Mouse (Mus musculus) embryonic facial prominence, embryonic 15.5 days (tissue): ENCODE measurements around the gene Abca1. TPM values are rescaled to one million over a fixed set of nuclear protein-coding genes. Genes with fewer than 3 reads are reported as not detected.

Experiments used
- ATAC-seq: fragments of 200-750 bp; cut with Nextera tagmentation; 2 replicates; pipeline ENCODE4 v1.8.0; 2017; ENCODE audit warnings: low read depth, moderate TSS enrichment; ENCODE audit not compliant: insufficient number of reproducible peaks, low FRiP score, low TSS enrichment
- H3K27ac ChIP-seq: fragments of 300-500 bp; sonication (generic); replicated peaks from 2 replicates; pipeline ENCODE4 v1.5.1; 2015; ENCODE audit warnings: mild to moderate bottlenecking, inconsistent platforms
- H3K27me3 ChIP-seq: fragments of 300-500 bp; sonication (generic); 2 replicates; pipeline ENCODE4 v1.6.1; 2015; ENCODE audit warnings: inconsistent platforms
- H3K36me3 ChIP-seq: fragments of 300-500 bp; sonication (generic); 2 replicates; pipeline ENCODE4 v1.6.1; 2015; ENCODE audit warnings: mild to moderate bottlenecking, inconsistent platforms
- H3K4me1 ChIP-seq: fragments of 300-500 bp; sonication (generic); 2 replicates; pipeline ENCODE4 v1.6.1; 2015; ENCODE audit warnings: inconsistent platforms
- H3K4me2 ChIP-seq: fragments of 300-500 bp; sonication (generic); replicated peaks from 2 replicates; pipeline ENCODE4 v1.6.1; 2015; ENCODE audit warnings: mild to moderate bottlenecking, inconsistent platforms
- H3K4me3 ChIP-seq: fragments of 300-500 bp; sonication (generic); replicated peaks from 2 replicates; pipeline ENCODE4 v1.5.1; 2015; ENCODE audit warnings: mild to moderate bottlenecking, inconsistent platforms
- H3K9ac ChIP-seq: fragments of 300-500 bp; sonication (generic); 2 replicates; pipeline ENCODE4 v1.6.1; 2015; ENCODE audit warnings: inconsistent platforms
- H3K9me3 ChIP-seq: fragments of 300-500 bp; sonication (generic); replicated peaks from 2 replicates; pipeline ENCODE4 v1.6.1; 2016; ENCODE audit warnings: inconsistent platforms
- WGBS: fragments of 180-500 bp; shearing (Covaris S2); methylation state at CpG from one replicate; pipeline ENCODE4 v1.1.7; 2015; 5-methylcytosine and 5-hydroxymethylcytosine counted together
- polyA plus RNA-seq: library from polyadenylated mRNA; unstranded; fragments of >200 nt; fragmentation: Nextera tagmentation; extraction: Ambion mirVana; gene quantifications from 2 replicates; pipeline ENCODE4 v1.2.1, GENCODE M21; 2015

Abca1 gene
- polyA plus RNA-seq, 1 experiment from 2014 or later, result 8.2 TPM

DNA sequence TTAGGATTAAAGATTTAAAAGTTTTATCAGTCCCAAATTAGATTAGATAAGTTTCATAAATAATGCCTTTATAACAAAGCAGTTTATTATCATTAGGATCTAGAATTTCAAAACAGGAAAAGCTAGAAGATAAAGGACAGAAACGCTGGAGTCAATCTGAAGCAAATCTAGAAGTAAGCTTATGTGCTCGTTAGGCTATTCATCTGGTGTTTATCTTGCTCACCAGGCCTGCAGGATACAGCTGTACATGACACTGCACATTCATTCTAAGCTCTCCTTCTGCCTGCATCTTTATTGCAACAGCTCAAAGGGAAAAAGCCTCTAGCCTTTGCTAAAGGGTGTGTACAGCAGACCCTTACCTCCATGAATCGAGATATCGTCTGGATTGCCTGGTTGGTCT lies 74.1 kb downstream of the Abca1 start:
- Histone ChIP-seq H3K27me3 (no peaks in the 10 kb centered on the region), H3K4me1 (no peaks in the 10 kb centered on the region), H3K9ac (no peak overlapping the region), H3K36me3 (peaks cover 57% of the 10 kb centered on the region), H3K4me3 (no peak overlapping the region), H3K27ac (no peak overlapping the region), H3K9me3 (no peaks in the 10 kb centered on the region), H3K4me2 (no peak overlapping the region)
- ATAC-seq, result no peak
- 60% methylated on average over 4 of the region's 4 CpGs for WGBS

- Histone ChIP-seq H3K9me3 (no peaks in the 10 kb centered on the region), H3K27me3 (no peaks in the 10 kb centered on the region), H3K27ac (no peak overlapping the region), H3K4me1 (no peaks in the 10 kb centered on the region), H3K9ac (no peak overlapping the region), H3K4me2 (no peak overlapping the region), H3K4me3 (no peak overlapping the region), H3K36me3 (peaks cover 69% of the 10 kb centered on the region)
- WGBS, result 91% methylated on average over 2 of the region's 2 CpGs
- ATAC-seq, result no peak
Measured at GRCm38 (mm10) chr4:53083071-53083470, 76.6 kb downstream of the Abca1 start.

GRCm38 (mm10) chr4:53082451-53082850 lies 77.2 kb downstream of the Abca1 start:
- H3K36me3 ChIP-seq, result peaks cover 75% of the 10 kb centered on the region
- no peak overlapping the region for H3K4me2 ChIP-seq
- ATAC-seq, result no peak
- 86% methylated on average over 7 of the region's 7 CpGs for WGBS
- H3K27me3 ChIP-seq, result no peaks in the 10 kb centered on the region
- H3K4me3 ChIP-seq, result no peak overlapping the region
- H3K27ac ChIP-seq, result no peak overlapping the region
- H3K9ac ChIP-seq, result no peak overlapping the region
- no peaks in the 10 kb centered on the region for H3K4me1 ChIP-seq
- no peaks in the 10 kb centered on the region for H3K9me3 ChIP-seq

- Histone ChIP-seq H3K9me3 (no peaks in the 10 kb centered on the region), H3K36me3 (peaks cover 80% of the 10 kb centered on the region), H3K27me3 (no peaks in the 10 kb centered on the region), H3K27ac (no peak overlapping the region), H3K4me3 (no peak overlapping the region), H3K4me1 (no peaks in the 10 kb centered on the region), H3K4me2 (no peak overlapping the region), H3K9ac (no peak overlapping the region)
- 90% methylated on average over 11 of the region's 11 CpGs for WGBS
- ATAC-seq, result no peak
Measured at GRCm38 (mm10) chr4:53081851-53082250, 77.8 kb downstream of the Abca1 start.

DNA sequence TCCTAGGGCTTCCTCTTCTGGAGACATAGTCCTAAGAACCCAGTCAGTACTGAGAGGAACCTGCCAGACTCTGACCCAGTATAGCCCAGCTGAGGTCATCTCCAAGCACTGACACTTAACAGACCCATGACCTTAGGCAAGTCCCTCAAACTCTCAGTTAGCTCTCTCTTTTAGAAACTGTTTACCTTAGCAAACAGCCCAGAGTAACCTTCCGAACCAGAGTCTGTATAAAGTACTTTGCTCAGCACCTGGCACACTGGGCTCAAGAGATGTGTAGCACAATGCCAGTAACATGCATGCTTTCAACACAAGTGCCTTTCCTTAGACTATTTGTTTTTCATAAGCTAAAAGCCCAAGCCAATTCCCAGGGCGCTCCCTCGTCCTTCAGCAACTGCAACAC lies 79.4 kb downstream of the Abca1 start:
- WGBS, result 88% methylated on average over 3 of the region's 3 CpGs
- Histone ChIP-seq H3K4me3 (no peak overlapping the region), H3K9ac (no peak overlapping the region), H3K27me3 (no peaks in the 10 kb centered on the region), H3K36me3 (peaks cover 85% of the 10 kb centered on the region), H3K9me3 (no peaks in the 10 kb centered on the region), H3K27ac (no peak overlapping the region), H3K4me2 (no peak overlapping the region), H3K4me1 (no peaks in the 10 kb centered on the region)
- ATAC-seq, result no peak

DNA sequence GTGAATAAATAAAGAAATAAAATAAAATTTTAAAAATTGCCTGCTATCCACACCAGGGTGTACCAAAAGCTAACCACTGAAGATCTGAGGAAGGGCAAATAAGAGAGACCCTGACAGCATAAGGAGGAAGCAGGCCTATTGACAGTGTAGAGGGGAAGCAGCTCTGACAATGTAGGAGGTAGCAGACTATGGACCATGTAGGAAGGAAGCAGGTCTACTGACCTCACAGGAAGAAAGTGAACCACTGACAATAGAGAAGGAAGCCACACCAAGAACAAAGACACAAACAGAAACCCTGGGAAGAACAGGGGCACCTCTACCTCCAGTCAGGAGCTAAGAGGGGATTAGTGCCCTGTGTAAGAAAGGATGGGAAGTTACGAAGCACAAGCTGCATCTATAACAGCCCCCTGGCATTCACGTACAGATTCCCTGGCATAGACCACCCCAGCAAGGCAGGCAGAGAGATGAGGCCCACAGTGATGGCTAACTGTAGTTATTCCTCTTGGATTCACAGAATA lies 80.8 kb downstream of the Abca1 start:
- no peak overlapping the region for H3K4me2 ChIP-seq
- WGBS, result 84% methylated on average over 2 of the region's 2 CpGs
- H3K4me1 ChIP-seq, result no peaks in the 10 kb centered on the region
- no peak for ATAC-seq
- no peak overlapping the region for H3K9ac ChIP-seq
- no peak overlapping the region for H3K4me3 ChIP-seq
- no peak overlapping the region for H3K27ac ChIP-seq
- no peaks in the 10 kb centered on the region for H3K27me3 ChIP-seq
- H3K9me3 ChIP-seq, result no peaks in the 10 kb centered on the region
- H3K36me3 ChIP-seq, result peaks cover 85% of the 10 kb centered on the region

DNA sequence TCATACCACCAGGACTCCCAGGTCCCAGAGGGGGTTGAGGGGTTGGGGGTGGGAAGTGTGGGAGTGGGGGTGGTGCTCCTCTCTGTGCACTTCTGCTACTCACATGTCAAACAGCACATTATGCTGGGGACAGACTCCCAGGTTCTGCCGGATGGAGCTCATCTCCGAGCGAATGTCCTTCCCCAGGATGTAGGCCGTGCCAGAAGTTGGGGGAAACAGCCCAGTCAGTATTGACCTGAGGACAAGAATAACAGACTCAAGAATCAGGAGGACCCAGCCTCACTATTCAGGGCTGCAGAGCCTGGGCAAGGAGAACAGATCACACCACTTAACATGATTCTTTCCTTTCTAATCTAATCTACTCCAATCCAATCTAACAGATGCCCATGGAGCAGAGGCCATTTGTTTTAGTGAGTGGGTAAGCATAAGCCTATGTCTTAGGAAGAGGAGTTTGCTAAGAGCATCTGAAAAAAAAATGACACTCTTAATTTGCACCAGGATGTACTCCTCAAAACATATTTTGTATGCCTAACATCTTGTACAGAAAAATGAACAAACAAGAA lies 82.8 kb downstream of the Abca1 start:
- 89% methylated on average over 4 of the region's 4 CpGs for WGBS
- Histone ChIP-seq H3K9me3 (no peaks in the 10 kb centered on the region), H3K27me3 (no peaks in the 10 kb centered on the region), H3K9ac (no peak overlapping the region), H3K36me3 (peaks cover 90% of the 10 kb centered on the region), H3K4me3 (no peak overlapping the region), H3K27ac (no peak overlapping the region), H3K4me1 (no peaks in the 10 kb centered on the region), H3K4me2 (no peak overlapping the region)
- no peak for ATAC-seq

- Histone ChIP-seq H3K4me2 (no peak overlapping the region), H3K36me3 (peaks cover 76% of the 10 kb centered on the region), H3K9ac (no peak overlapping the region), H3K27me3 (no peaks in the 10 kb centered on the region), H3K27ac (no peak overlapping the region), H3K9me3 (no peaks in the 10 kb centered on the region), H3K4me1 (no peaks in the 10 kb centered on the region), H3K4me3 (no peak overlapping the region)
- 95% methylated on average over 7 of the region's 7 CpGs for WGBS
- no peak for ATAC-seq
Measured at GRCm38 (mm10) chr4:53073025-53073424, 86.7 kb downstream of the Abca1 start.

- Histone ChIP-seq H3K27ac (no peak overlapping the region), H3K4me2 (no peak overlapping the region), H3K9ac (no peak overlapping the region), H3K9me3 (no peaks in the 10 kb centered on the region), H3K36me3 (peaks cover 49% of the 10 kb centered on the region), H3K4me3 (no peak overlapping the region), H3K27me3 (no peaks in the 10 kb centered on the region), H3K4me1 (no peaks in the 10 kb centered on the region)
- WGBS, result 74% methylated on average over 7 of the region's 7 CpGs
- no peak for ATAC-seq
Measured at GRCm38 (mm10) chr4:53062301-53063008, 97.2 kb downstream of the Abca1 start.

DNA sequence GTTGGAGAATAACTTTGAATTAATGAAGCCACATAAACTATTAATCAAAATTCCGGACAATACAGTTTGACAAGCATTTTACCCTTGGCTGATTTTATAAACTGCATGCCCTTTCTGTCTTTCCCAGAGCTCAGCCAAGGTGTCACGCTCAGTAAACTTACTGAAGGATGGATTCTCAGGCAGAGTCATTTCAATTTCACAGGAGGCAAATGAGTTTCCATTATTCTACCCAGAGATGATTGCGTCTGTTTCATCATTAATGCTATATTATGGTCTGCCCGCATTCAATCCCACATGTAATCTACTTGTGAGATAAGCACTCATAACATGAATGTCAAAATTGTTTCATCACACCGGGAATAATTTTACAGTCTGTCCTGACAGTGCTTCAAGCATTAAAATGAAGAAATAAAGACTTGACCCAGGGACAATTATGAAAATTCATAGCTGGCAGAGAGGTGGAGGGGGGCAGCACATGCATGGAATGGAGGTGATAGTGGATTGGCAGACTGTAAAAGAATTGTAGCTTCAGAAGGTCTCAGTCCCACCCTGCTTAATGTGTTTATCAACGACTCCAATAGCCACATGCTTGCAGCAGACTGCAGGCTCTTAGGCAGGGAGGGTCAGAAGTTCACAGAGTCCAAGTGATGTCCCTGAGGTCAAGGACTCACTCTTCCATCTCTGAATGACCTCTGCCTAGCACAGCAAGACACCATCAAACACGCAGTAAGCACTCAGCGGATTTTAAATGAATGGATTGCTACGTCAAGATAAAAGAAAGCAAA lies 113.3 kb downstream of the Abca1 start:
- H3K9ac ChIP-seq, result no peak overlapping the region
- no peak overlapping the region for H3K27ac ChIP-seq
- H3K4me2 ChIP-seq, result no peak overlapping the region
- peaks cover 55% of the 10 kb centered on the region for H3K36me3 ChIP-seq
- no peak overlapping the region for H3K4me3 ChIP-seq
- ATAC-seq, result no peak
- H3K27me3 ChIP-seq, result no peaks in the 10 kb centered on the region
- H3K4me1 ChIP-seq, result no peaks in the 10 kb centered on the region
- no peaks in the 10 kb centered on the region for H3K9me3 ChIP-seq
- 77% methylated on average over 9 of the region's 9 CpGs for WGBS

DNA sequence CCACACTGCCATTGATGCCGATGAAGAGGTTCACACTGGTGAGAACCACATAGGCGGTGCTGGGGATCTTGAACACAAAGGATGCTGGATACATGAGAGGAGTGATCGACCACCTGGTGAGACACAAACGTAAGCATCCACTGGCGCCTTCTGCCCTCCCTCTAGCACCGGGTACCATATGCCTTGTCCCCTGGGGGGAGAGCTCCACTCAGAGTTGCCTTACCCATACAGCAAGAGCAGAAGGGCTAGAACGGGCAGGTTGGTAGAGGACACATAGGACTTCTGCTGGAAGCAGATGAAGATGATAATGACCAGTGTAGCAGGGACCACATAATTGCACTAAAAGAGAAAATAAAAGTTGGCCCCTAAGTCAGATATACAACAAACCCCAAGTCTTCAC lies 113.9 kb downstream of the Abca1 start:
- 82% methylated on average over 7 of the region's 7 CpGs for WGBS
- Histone ChIP-seq H3K4me2 (no peak overlapping the region), H3K27me3 (no peaks in the 10 kb centered on the region), H3K36me3 (peaks cover 55% of the 10 kb centered on the region), H3K4me3 (no peak overlapping the region), H3K4me1 (no peaks in the 10 kb centered on the region), H3K9ac (no peak overlapping the region), H3K27ac (no peak overlapping the region), H3K9me3 (no peaks in the 10 kb centered on the region)
- no peak for ATAC-seq
